Mouse (Mus musculus): ENCODE measurements around the gene Olfr1368. TPM values are rescaled to one million over a fixed set of nuclear protein-coding genes. Genes with fewer than 3 reads are reported as not detected.
A peak's percentile ranks its signal among the peaks of the same experiment; 100 is the strongest.

Olfr1368 gene
- polyA plus RNA-seq, 1 experiment from 2014 or later, result not detected

DNA sequence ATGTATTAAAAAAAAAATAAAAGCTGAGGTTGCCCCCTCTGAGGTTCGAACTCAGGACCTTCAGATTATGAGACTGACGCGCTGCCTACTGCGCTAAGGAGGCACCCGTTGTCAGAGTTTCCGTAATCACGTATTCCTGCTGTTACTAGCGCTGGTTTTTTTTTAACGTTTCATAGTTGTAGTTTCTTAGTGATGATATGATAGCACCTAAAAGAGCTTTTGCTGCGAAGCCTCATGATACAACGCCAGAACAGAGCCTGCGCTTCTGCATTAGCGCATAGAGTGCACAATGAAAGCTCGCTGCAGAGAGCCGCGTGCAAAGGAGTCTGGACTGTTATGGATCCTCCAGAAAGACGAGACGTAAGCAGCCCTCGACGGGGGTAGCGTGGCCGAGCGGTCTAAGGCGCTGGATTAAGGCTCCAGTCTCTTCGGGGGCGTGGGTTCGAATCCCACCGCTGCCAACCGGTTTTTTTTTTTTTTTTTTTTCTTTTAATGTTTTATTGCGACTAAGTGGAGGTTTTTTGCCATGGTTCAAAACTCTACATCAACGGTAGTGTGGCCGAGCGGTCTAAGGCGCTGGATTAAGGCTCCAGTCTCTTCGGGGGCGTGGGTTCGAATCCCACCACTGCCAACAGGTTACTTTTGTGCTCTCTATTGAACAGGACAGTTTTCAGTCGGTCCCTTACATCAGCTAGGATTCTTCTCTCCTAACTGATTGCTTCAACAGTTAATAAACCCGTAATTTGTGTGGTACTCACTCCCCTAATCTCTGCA is 24.2 kb upstream of the Olfr1368 start:
- Histone ChIP-seq H3K4me2 (replicated peaks; ENCODE audit: low read depth, low read length) (peak overlapping the region; percentile 94), H3K9ac (replicated peaks; ENCODE audit: low read depth, low read length) (no peak overlapping the region), H3K4me3 (ENCODE audit: low read depth, low read length) (peak overlapping the region; percentile 64), H3K9me3 (ENCODE audit: control insufficient read depth, low read depth, low read length) (no peaks in the 10 kb centered on the region), H3K36me3 (ENCODE audit: control insufficient read depth, insufficient read depth, low read length) (no peaks in the 10 kb centered on the region), H3K27ac (ENCODE audit: low read length) (peak overlapping the region; percentile 55; the same call in 1 of the 2 replicates), H3K4me1 (ENCODE audit: control insufficient read depth, insufficient read depth, low read length) (peaks cover 5% of the 10 kb centered on the region; the same call in 1 of the 2 replicates), H3K27me3 (ENCODE audit: control insufficient read depth, insufficient read depth, low read length) (no peaks in the 10 kb centered on the region)
- peak; percentile 81 for ATAC-seq (ENCODE audit: insufficient number of reproducible peaks, insufficient read depth, low FRiP score, low read depth)
- WGBS, result under 1% methylated on average over 39 of the region's 39 CpGs

DNA sequence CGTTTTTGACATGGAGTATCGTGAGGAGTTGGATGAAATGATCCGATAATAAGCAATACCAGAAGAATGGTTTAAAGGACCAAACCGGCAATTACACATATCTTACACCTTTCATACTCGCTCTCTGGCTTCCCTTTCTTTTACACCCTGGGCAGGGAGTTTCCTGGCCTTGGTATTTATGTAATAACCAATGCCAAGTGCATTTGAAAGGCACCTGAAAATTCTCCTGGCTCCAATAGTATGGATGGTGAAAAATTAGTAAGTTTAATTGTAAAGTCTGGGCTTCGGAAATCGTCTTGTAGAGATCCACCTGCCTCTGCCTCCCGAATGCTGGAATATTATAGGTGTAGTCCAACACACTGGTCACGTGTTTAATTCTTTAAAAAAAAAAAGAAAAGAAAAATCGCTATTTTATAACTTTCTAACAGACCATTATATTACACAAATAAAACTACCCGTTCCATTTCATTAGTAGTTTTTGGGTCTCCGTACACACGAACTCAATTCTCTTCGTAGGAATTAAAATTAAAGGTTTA is 23.5 kb upstream of the Olfr1368 start:
- Histone ChIP-seq H3K27me3 (ENCODE audit: control insufficient read depth, insufficient read depth, low read length) (no peaks in the 10 kb centered on the region), H3K9me3 (ENCODE audit: control insufficient read depth, low read depth, low read length) (no peaks in the 10 kb centered on the region), H3K9ac (replicated peaks; ENCODE audit: low read depth, low read length) (no peak overlapping the region), H3K4me2 (replicated peaks; ENCODE audit: low read depth, low read length) (peak overlapping the region; percentile 94), H3K4me3 (ENCODE audit: low read depth, low read length) (peak overlapping the region; percentile 64), H3K27ac (ENCODE audit: low read length) (no peak overlapping the region), H3K4me1 (ENCODE audit: control insufficient read depth, insufficient read depth, low read length) (peaks cover 5% of the 10 kb centered on the region; the same call in 1 of the 2 replicates), H3K36me3 (ENCODE audit: control insufficient read depth, insufficient read depth, low read length) (no peaks in the 10 kb centered on the region)
- 3% methylated on average over 14 of the region's 14 CpGs for WGBS
- no peak for ATAC-seq (ENCODE audit: insufficient number of reproducible peaks, insufficient read depth, low FRiP score, low read depth)

DNA sequence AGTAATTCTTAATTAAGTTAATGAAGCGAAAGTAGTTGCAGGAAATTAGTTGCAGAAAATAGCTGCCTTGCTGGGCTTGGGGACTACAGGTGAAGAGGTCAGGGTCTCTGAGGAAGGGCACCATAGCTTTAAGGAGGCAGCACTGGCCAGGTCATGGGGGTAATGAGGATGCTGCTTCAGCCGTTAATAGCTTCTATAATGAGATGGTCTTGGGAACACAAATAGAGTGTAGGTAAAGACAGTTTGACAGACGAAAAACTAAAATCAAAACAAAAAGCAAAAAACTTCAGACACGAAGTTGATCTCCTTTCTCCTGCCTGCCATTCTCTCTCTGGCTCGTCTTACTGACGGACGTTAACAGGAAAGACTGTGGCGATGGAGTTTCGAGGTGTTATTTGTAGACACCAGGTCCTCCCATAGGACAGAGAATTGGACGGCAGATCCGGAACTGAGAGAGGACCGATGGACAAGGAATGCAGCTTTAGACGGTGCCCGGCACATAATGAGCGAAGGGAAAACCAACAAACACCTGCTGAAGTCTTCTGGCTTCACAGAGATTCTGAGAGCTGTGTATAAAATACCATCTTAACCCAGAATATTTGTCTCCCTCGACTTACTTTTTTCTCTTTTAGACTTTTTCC is 22.8 kb upstream of the Olfr1368 start:
- 1% methylated on average over 16 of the region's 16 CpGs for WGBS
- H3K27ac ChIP-seq (ENCODE audit: low read length), result peak overlapping the region; percentile 15; the same call in 1 of the 2 replicates

DNA sequence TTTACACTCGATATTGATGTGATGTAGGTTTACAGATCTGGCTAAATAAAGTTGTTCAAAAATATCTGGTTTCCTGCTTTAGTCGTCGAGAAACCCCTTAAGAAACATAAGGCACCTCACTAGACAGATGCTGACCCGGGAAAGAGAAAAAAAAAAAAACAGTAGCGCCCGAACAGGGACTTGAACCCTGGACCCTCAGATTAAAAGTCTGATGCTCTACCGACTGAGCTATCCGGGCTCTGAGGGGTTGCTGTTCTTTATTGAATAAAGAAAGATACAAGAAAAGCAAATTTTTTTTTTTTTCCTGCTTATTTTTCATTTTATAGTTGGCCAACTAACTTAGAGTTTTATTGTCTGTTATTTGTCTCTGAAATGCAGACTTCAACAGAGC is 22.2 kb upstream of the Olfr1368 start:
- peak overlapping the region; percentile 94 for H3K4me2 ChIP-seq (replicated peaks; ENCODE audit: low read depth, low read length)
- H3K27me3 ChIP-seq (ENCODE audit: control insufficient read depth, insufficient read depth, low read length), result no peaks in the 10 kb centered on the region
- 0 out of 2 replicates have a peak, but pooled peaks have one; percentile 24 for ATAC-seq (ENCODE audit: insufficient number of reproducible peaks, insufficient read depth, low FRiP score, low read depth)
- H3K9me3 ChIP-seq (ENCODE audit: control insufficient read depth, low read depth, low read length), result no peaks in the 10 kb centered on the region
- no peaks in the 10 kb centered on the region for H3K36me3 ChIP-seq (ENCODE audit: control insufficient read depth, insufficient read depth, low read length)
- peak overlapping the region; percentile 25; the same call in 1 of the 2 replicates for H3K9ac ChIP-seq (replicated peaks; ENCODE audit: low read depth, low read length)
- H3K4me3 ChIP-seq (ENCODE audit: low read depth, low read length), result peak overlapping the region; percentile 64
- WGBS, result 0% methylated on average over 8 of the region's 8 CpGs
- peaks cover 5% of the 10 kb centered on the region; the same call in 1 of the 2 replicates for H3K4me1 ChIP-seq (ENCODE audit: control insufficient read depth, insufficient read depth, low read length)
- H3K27ac ChIP-seq (ENCODE audit: low read length), result no peak overlapping the region

More for the DNA sequence above, 22.8 kb upstream of the Olfr1368 start:
- H3K36me3 ChIP-seq (ENCODE audit: control insufficient read depth, insufficient read depth, low read length), result no peaks in the 10 kb centered on the region
- peak overlapping the region; percentile 25; the same call in 1 of the 2 replicates for H3K9ac ChIP-seq (replicated peaks; ENCODE audit: low read depth, low read length)
- H3K4me3 ChIP-seq (ENCODE audit: low read depth, low read length), result peak overlapping the region; percentile 64
- H3K27me3 ChIP-seq (ENCODE audit: control insufficient read depth, insufficient read depth, low read length), result no peaks in the 10 kb centered on the region
- peak overlapping the region; percentile 94 for H3K4me2 ChIP-seq (replicated peaks; ENCODE audit: low read depth, low read length)
- H3K4me1 ChIP-seq (ENCODE audit: control insufficient read depth, insufficient read depth, low read length), result peaks cover 5% of the 10 kb centered on the region; the same call in 1 of the 2 replicates
- ATAC-seq (ENCODE audit: insufficient number of reproducible peaks, insufficient read depth, low FRiP score, low read depth), result no peak
- H3K9me3 ChIP-seq (ENCODE audit: control insufficient read depth, low read depth, low read length), result no peaks in the 10 kb centered on the region

DNA sequence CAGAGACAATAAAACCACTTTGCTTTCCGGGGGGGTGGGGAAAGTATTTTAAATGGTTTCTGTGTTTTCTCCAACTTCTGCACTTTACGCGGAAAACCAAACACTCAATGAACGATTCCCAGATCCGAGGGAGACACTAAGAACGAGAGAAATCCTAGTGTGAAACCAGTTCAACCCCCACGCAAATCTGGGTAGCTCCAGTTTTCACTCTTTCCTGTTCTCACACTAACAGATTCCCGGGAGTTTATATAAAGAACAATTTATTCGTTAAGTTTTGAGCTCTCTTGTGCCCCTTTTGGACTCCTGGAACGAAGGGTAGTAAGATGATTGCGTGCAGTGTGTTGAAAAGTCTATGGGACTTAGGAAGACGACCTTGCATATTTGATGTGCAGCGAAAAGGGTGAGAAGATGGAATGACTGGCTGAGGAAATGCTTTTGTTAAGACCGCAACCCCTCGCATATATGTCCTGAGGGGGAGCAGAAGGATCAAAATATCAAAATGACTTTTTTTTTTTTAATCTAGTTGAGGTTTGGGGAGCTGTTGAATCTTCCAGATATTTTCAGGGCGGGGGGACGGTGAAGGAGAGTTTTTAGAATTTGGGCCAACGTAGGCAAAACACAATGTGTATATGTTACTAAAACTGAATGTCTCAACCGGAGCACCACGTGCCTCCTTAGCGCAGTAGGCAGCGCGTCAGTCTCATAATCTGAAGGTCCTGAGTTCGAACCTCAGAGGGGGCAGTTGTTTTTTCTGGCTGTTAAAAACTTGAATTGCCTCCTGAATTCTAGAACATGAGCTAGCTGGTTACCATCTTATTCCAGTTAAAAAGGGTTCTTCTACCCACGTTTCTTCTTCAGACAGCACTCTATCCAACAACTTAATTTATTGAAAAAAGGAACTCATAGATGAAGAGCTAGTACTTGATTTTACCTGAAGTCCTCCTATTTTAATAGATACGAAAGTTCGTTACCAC is 21.6 kb upstream of the Olfr1368 start:
- Histone ChIP-seq H3K9me3 (ENCODE audit: control insufficient read depth, low read depth, low read length) (no peaks in the 10 kb centered on the region), H3K4me1 (ENCODE audit: control insufficient read depth, insufficient read depth, low read length) (peaks cover 5% of the 10 kb centered on the region; the same call in 1 of the 2 replicates), H3K4me3 (ENCODE audit: low read depth, low read length) (peak overlapping the region; percentile 64), H3K27ac (ENCODE audit: low read length) (peak overlapping the region; percentile 72; the same call in 1 of the 2 replicates), H3K4me2 (replicated peaks; ENCODE audit: low read depth, low read length) (peak overlapping the region; percentile 94), H3K36me3 (ENCODE audit: control insufficient read depth, insufficient read depth, low read length) (no peaks in the 10 kb centered on the region), H3K9ac (replicated peaks; ENCODE audit: low read depth, low read length) (peak overlapping the region; percentile 42; the same call in 1 of the 2 replicates), H3K27me3 (ENCODE audit: control insufficient read depth, insufficient read depth, low read length) (no peaks in the 10 kb centered on the region)
- WGBS, result 1% methylated on average over 27 of the region's 27 CpGs
- peak; percentile 57; the same call in 1 of the 2 replicates for ATAC-seq (ENCODE audit: insufficient number of reproducible peaks, insufficient read depth, low FRiP score, low read depth)

DNA sequence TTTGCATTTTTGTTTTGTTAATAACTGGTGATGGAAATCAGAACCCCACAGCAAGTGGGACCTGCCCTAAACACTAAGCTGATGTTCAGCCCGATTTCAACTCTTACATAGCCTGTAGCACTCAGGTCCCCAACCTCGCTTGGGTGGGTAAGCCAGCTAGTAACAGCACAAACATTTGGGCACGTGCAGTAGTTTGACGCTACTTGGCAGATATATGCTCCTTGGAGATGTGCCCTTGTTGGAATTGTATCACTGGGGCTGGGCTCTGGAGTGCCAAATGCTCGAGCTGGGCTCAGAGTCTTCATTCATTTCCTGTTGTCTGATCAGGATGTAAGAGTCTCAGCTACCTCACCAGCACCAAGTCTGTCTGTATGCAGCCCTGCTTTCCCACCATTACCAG is 16.9 kb upstream of the Olfr1368 start:
- no peak for ATAC-seq (ENCODE audit: insufficient number of reproducible peaks, insufficient read depth, low FRiP score, low read depth)
- Histone ChIP-seq H3K9ac (replicated peaks; ENCODE audit: low read depth, low read length) (no peak overlapping the region), H3K27me3 (ENCODE audit: control insufficient read depth, insufficient read depth, low read length) (no peaks in the 10 kb centered on the region), H3K4me3 (ENCODE audit: low read depth, low read length) (no peak overlapping the region), H3K9me3 (ENCODE audit: control insufficient read depth, low read depth, low read length) (no peaks in the 10 kb centered on the region), H3K4me2 (replicated peaks; ENCODE audit: low read depth, low read length) (no peak overlapping the region), H3K4me1 (ENCODE audit: control insufficient read depth, insufficient read depth, low read length) (no peaks in the 10 kb centered on the region), H3K27ac (ENCODE audit: low read length) (no peak overlapping the region), H3K36me3 (ENCODE audit: control insufficient read depth, insufficient read depth, low read length) (no peaks in the 10 kb centered on the region)
- WGBS, result 55% methylated on average over 5 of the region's 5 CpGs

DNA sequence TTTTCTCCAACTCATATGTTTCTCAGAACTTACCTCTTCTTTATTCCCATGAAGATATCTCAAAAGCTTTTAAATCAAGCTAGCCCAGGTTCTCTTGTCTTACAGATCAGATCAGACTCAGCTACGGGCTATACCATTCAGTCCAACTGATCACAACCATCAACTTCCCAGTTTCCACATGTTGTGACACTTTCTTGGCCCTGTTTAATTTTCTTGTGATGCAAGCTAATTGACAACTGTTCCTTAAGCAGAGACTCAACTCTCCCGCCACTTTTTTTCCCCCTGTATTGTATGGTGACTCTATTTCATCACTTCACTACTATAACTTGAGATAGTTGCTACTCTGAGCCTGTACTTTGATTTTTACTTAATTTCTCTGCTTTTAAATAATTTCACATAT is 15.9 kb upstream of the Olfr1368 start:
- H3K9ac ChIP-seq (replicated peaks; ENCODE audit: low read depth, low read length), result no peak overlapping the region
- no peak for ATAC-seq (ENCODE audit: insufficient number of reproducible peaks, insufficient read depth, low FRiP score, low read depth)
- H3K4me3 ChIP-seq (ENCODE audit: low read depth, low read length), result peak overlapping the region; percentile 49; the same call in 1 of the 2 replicates

More for the DNA sequence above, 15.9 kb upstream of the Olfr1368 start:
- no peaks in the 10 kb centered on the region for H3K27me3 ChIP-seq (ENCODE audit: control insufficient read depth, insufficient read depth, low read length)
- H3K4me2 ChIP-seq (replicated peaks; ENCODE audit: low read depth, low read length), result peak overlapping the region; percentile 22
- no peaks in the 10 kb centered on the region for H3K9me3 ChIP-seq (ENCODE audit: control insufficient read depth, low read depth, low read length)
- 42% methylated on average over 2 of the region's 2 CpGs for WGBS
- H3K36me3 ChIP-seq (ENCODE audit: control insufficient read depth, insufficient read depth, low read length), result no peaks in the 10 kb centered on the region
- no peaks in the 10 kb centered on the region for H3K4me1 ChIP-seq (ENCODE audit: control insufficient read depth, insufficient read depth, low read length)
- no peak overlapping the region for H3K27ac ChIP-seq (ENCODE audit: low read length)

All from stomach, embryonic 14.5 days (tissue).